Mouse (Mus musculus) heart, adult 9 months (tissue): ENCODE data around the gene Trarg1.

ENCODE experiments used
- DNase-seq, 2 experiments: peaks; one replicate each; pipeline ENCODE4 v3.0.0; 2022; ENCODE audit warnings: low spot score in 2 of 2

The Trarg1 gene

GRCm38 (mm10) chr11:76674199-76674598 lies 5.4 kb upstream of the Trarg1 start:
- DNase-seq: no peak

- DNase-seq: no peak
These were observed 4.9 kb upstream of the Trarg1 start for GRCm38 (mm10) chr11:76674704-76675103.

- no peak for DNase-seq
These were observed 6.0 kb downstream of the Trarg1 start for GRCm38 (mm10) chr11:76685604-76686003.

GRCm38 (mm10) chr11:76692096-76692495 lies 12.5 kb downstream of the Trarg1 start:
- DNase-seq: no peak

- no peak for DNase-seq
These were observed 16.2 kb downstream of the Trarg1 start for GRCm38 (mm10) chr11:76695810-76696209.

GRCm38 (mm10) chr11:76699626-76700025 lies 20.0 kb downstream of the Trarg1 start:
- DNase-seq: peak in 1 of 2 experiments; percentile 16

- DNase-seq: no peak
These were observed 28.0 kb downstream of the Trarg1 start for GRCm38 (mm10) chr11:76707656-76708055.

- DNase-seq: peak; percentile 7
These were observed 28.5 kb downstream of the Trarg1 start for GRCm38 (mm10) chr11:76708066-76708465.

GRCm38 (mm10) chr11:76708881-76709280 lies 29.3 kb downstream of the Trarg1 start:
- no peak for DNase-seq

- peak; percentile 47 to 60 for DNase-seq
These were observed 30.2 kb downstream of the Trarg1 start for GRCm38 (mm10) chr11:76709625-76710452.

GRCm38 (mm10) chr11:76717000-76717399 lies 37.4 kb downstream of the Trarg1 start:
- no peak for DNase-seq

- no peak for DNase-seq
These were observed 44.3 kb downstream of the Trarg1 start for GRCm38 (mm10) chr11:76723911-76724310.

GRCm38 (mm10) chr11:76728093-76728492 lies 48.5 kb downstream of the Trarg1 start:
- DNase-seq: no peak

GRCm38 (mm10) chr11:76730650-76731049 lies 51.0 kb downstream of the Trarg1 start:
- DNase-seq: no peak

GRCm38 (mm10) chr11:76734560-76734959 lies 55.0 kb downstream of the Trarg1 start:
- no peak for DNase-seq

GRCm38 (mm10) chr11:76735753-76736324 lies 56.2 kb downstream of the Trarg1 start:
- DNase-seq: peak; percentile 5 to 13

- no peak for DNase-seq
These were observed 59.5 kb downstream of the Trarg1 start for GRCm38 (mm10) chr11:76739125-76739524.

GRCm38 (mm10) chr11:76742511-76742910 lies 62.9 kb downstream of the Trarg1 start:
- DNase-seq: no peak

GRCm38 (mm10) chr11:76744550-76744949 lies 64.9 kb downstream of the Trarg1 start:
- peak; percentile 58 to 70 for DNase-seq

- DNase-seq: no peak
These were observed 66.3 kb downstream of the Trarg1 start for GRCm38 (mm10) chr11:76745921-76746320.
